Comparison of ENCODE assay signal across 9 mouse cellular contexts in the genomic region with DNA sequence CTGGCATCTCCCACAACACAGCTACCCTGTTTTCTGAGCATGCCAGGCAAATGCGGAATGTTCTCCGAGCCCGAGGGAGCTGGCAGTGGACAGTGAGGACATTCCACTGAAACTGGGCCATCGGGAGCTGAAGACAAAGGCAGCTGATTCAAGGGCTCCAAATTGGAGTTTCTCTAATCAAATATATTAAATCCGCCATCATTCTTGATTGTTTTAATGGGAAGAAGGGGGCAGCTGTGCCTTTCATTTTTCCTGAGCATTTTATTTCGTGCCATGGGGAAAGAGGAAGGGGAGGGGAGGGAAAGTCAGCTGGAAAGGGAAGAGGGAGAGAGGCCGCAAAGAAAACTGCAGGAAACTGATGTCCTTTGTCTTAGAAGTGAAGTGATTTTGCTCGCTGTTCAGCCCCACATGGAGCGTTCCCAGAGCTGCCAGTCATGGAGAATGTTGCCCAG.
DNase-seq lines count a peak whose midpoint lies in the region; ATAC-seq and TF ChIP-seq lines count a peak whose summit lies in the region.
"Had no signal": no experiment of that assay in that cellular context is flagged by ENCODE, and none has a peak within 500 bp of the region (broad histone marks: within the 10 kb centered on the region; RNA-seq: fewer than 3 reads in every experiment).

No protein-coding gene starts in this region.

- DNase-seq in heart, postnatal 25 days (ENCODE audit: low spot score): no peak
- peak; percentile 42 for DNase-seq in brain, adult 2 months (ENCODE audit: low read depth, low spot score)
- DNase-seq in layer of hippocampus, adult 9-11 months: peak; percentile 59
- no peak for DNase-seq in ovary, postnatal 36 days (ENCODE audit: low spot score)
- no peak for DNase-seq in lung, adult 2 months

- no peak for ATAC-seq in heart, embryonic 16.5 days (replicated peaks; ENCODE audit: extremely low read depth, insufficient read depth, low FRiP score)
- ATAC-seq in embryonic facial prominence, embryonic 12.5 days (ENCODE audit: insufficient number of reproducible peaks, insufficient read depth, low FRiP score, low TSS enrichment): no peak
- no peak for ATAC-seq in erythroblast, adult 5-6 weeks (replicated peaks; ENCODE audit: low FRiP score, poor library complexity, severe bottlenecking)

- H3K4me1 ChIP-seq in heart, embryonic 16.5 days (ENCODE audit: control insufficient read depth, insufficient read depth, low read length): peaks cover 9% of the 10 kb centered on the region; the same call in 1 of the 2 replicates
- peaks cover 41% of the 10 kb centered on the region for H3K4me1 ChIP-seq in embryonic facial prominence, embryonic 12.5 days
- H3K4me1 ChIP-seq in lung, adult 2 months (ENCODE audit: control insufficient read depth, insufficient read depth, low read length): peaks cover 16% of the 10 kb centered on the region

- no peak overlapping the region for H3K9ac ChIP-seq in heart, embryonic 16.5 days (ENCODE audit: low read length)
- H3K9ac ChIP-seq in embryonic facial prominence, embryonic 12.5 days: no peak overlapping the region

- no peaks in the 10 kb centered on the region for H3K36me3 ChIP-seq in heart, embryonic 16.5 days (ENCODE audit: control insufficient read depth, insufficient read depth)
- H3K36me3 ChIP-seq in embryonic facial prominence, embryonic 12.5 days: no peaks in the 10 kb centered on the region

- no peaks in the 10 kb centered on the region for H3K9me3 ChIP-seq in heart, embryonic 16.5 days (replicated peaks; ENCODE audit: control insufficient read depth, low read length)
- no peaks in the 10 kb centered on the region for H3K9me3 ChIP-seq in embryonic facial prominence, embryonic 12.5 days

- H3K27me3 ChIP-seq in heart, embryonic 16.5 days (ENCODE audit: control insufficient read depth, insufficient read depth, low read length): no peaks in the 10 kb centered on the region
- H3K27me3 ChIP-seq in embryonic facial prominence, embryonic 12.5 days: no peaks in the 10 kb centered on the region

- WGBS in heart, embryonic 16.5 days: 77% methylated on average over 9 of the region's 9 CpGs
- 54% methylated on average over 9 of the region's 9 CpGs for WGBS in embryonic facial prominence, embryonic 12.5 days
- 68% methylated on average over 9 of the region's 9 CpGs for WGBS in lung, adult 2 months

- no peak for TF ChIP-seq POLR2A in lung, adult 2 months (IDR thresholded peaks at IDR 0.05; ENCODE audit: borderline replicate concordance, extremely low read depth, low read depth, low read length)

- H3K4me3 ChIP-seq in heart, embryonic 16.5 days (ENCODE audit: low read length): no peak overlapping the region
- H3K4me3 ChIP-seq in embryonic facial prominence, embryonic 12.5 days: no peak overlapping the region
- no peak overlapping the region for H3K4me3 ChIP-seq in lung, adult 2 months (replicated peaks; ENCODE audit: extremely low read depth, low read depth, low read length)

- H3K27ac ChIP-seq in heart, embryonic 16.5 days (ENCODE audit: low read length): peak overlapping the region; percentile 27; the same call in 1 of the 2 replicates
- 0 out of 2 replicates have a peak overlapping the region, but pooled peaks have one; percentile 8 for H3K27ac ChIP-seq in embryonic facial prominence, embryonic 12.5 days
- H3K27ac ChIP-seq: macrophage had no signal

- no peak for TF ChIP-seq CTCF in lung, adult 2 months (IDR thresholded peaks at IDR 0.05; ENCODE audit: insufficient read depth, low read length)

- intact Hi-C loops in heart, postnatal 25 days (cut with DNase I): loop anchor here (5.0 kb wide), 5 partner anchors 39 to 381 kb away; no protein-coding TSS in a partner anchor

- no peak overlapping the region for H3K4me2 ChIP-seq in heart, embryonic 16.5 days (ENCODE audit: low read depth, low read length)
- H3K4me2 ChIP-seq in embryonic facial prominence, embryonic 12.5 days (replicated peaks): no peak overlapping the region

Comparison
In these comparisons a context has a peak if more than half of its experiments do, and no peak if none do; other contexts are left out.
1. DNase-seq: peak in brain, adult 2 months (single experiment) and layer of hippocampus, adult 9-11 months (single experiment); none in heart, postnatal 25 days (single experiment), ovary, postnatal 36 days (single experiment) and lung, adult 2 months (single experiment).